Mouse (Mus musculus) embryonic fibroblast, embryonic 13.5 days (primary cell): ENCODE results near the gene Cavin2.

ENCODE experiments used
- CTCF ChIP-seq: IDR thresholded peaks from 2 replicates; pipeline ENCODE4 v1.5.1; 2011; ENCODE audit warnings: mild to moderate bottlenecking, control low read depth, low read length, moderate library complexity, borderline replicate concordance; ENCODE audit not compliant: insufficient read depth
- POLR2A ChIP-seq: IDR thresholded peaks from 2 replicates; pipeline ENCODE4 v1.6.1; 2011; ENCODE audit warnings: low read depth, mild to moderate bottlenecking, control low read depth, low read length, moderate library complexity

DNA sequence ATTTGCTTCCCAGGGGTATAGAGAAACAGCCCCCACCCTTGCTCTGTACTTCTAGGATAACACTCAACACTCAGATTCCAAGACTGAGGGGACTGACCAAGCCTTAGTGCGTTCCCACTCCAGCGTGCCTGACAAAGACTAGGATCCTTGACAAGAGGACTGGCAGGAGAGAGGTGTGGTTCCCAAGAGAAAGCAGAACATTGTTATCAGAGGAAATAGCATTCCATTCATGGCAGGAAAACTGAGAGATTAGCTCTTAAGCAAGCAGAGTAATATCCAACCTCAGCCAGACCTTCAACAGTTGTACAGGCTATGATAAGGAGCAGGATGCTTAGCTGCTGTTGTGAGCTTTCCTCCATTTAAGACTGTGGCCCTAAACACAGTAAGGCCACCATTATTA lies 23.0 kb upstream of the Cavin2 start:
- TF ChIP-seq POLR2A (no peak), CTCF (no peak)
